Mouse (Mus musculus) C2C12 (cell line): ENCODE measurements around the gene Efcab6.

Experiments used
- CTCF ChIP-seq: IDR thresholded peaks from one replicate; pipeline ENCODE4 v1.5.1; 2011; ENCODE audit not compliant: control insufficient read depth, insufficient read depth, insufficient read length
- MAX ChIP-seq: IDR thresholded peaks from one replicate; pipeline ENCODE4 v1.6.1; 2011; ENCODE audit warnings: mild to moderate bottlenecking, control low read depth
- USF1 ChIP-seq: IDR thresholded peaks from one replicate; pipeline ENCODE4 v1.6.1; 2011; ENCODE audit warnings: low read depth, mild to moderate bottlenecking, control low read depth, moderate library complexity

GRCm38 (mm10) chr15:83949729-83950491 is 115.3 kb downstream of the Efcab6 start:
- TF ChIP-seq CTCF (no peak), MAX (no peak), USF1 (no peak)
